Mouse (Mus musculus): ENCODE results near the gene Slc30a6.

DNA sequence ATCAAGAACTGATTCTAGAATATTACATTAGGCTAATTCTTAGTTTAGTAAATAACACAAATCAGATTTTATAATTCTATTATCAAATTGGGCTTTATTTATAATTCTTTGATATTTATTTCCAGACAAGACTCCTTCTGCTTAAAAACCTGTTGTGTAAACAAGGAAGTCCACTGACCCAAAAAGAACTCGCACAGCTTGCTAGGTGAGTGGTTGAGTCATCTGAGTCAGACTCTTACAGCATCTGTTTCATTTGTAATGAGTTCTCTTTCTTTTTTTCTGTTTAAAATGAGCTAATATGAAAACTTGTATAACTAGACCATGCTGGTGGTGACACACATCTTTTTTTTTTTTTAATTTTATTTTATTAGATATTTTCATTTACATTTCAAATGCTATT lies 18.5 kb upstream of the Slc30a6 start:
- TF ChIP-seq POLR2A (IDR thresholded peaks at IDR 0.05; ENCODE audit: insufficient read depth, low read length) (no peak), CTCF (IDR thresholded peaks at IDR 0.05; ENCODE audit: low read depth, low read length) (no peak), EP300 (IDR thresholded peaks at IDR 0.05; ENCODE audit: insufficient read depth, low read depth, low read length) (no peak)

Measured in ES-Bruce4 (cell line).